Mouse (Mus musculus) heart, adult 9 months (tissue): ENCODE measurements at regions not wholly inside any gene's neighbourhood (a gene's known extent, or its start where the extent isn't known, plus 50 kb on each side); places are given as distances from the start of the nearest gene placed in this dataset.
A peak's percentile ranks its signal among the peaks of the same experiment; 100 is the strongest.
"Not testable (repeated sequence)": the region's sequence is repeated elsewhere in the genome, so short reads cannot be mapped to it uniquely, and the experiment has no call there.

Experiments used
- DNase-seq, 2 experiments: peaks; one replicate each; pipeline ENCODE4 v3.0.0; 2022; ENCODE audit warnings: low spot score in 2 of 2

- DNase-seq = no peak
These were observed 639.5 kb downstream of the Rwdd3 start for GRCm38 (mm10) chr3:120531880-120532580.

GRCm38 (mm10) chr3:120511651-120512050, 659.8 kb downstream of the Rwdd3 start:
- no peak for DNase-seq

- DNase-seq = no peak
These were observed 672.6 kb downstream of the Rwdd3 start for GRCm38 (mm10) chr3:120498937-120499336.

GRCm38 (mm10) chr3:120477934-120478333, 693.6 kb downstream of the Rwdd3 start:
- DNase-seq = no peak

GRCm38 (mm10) chr3:120477232-120477631, 693.0 kb upstream of the Ptbp2 start:
- DNase-seq = no peak

GRCm38 (mm10) chr3:120473645-120474038, 689.4 kb upstream of the Ptbp2 start:
- peak; percentile 7 to 38 for DNase-seq

GRCm38 (mm10) chr3:120472687-120473644, 688.7 kb upstream of the Ptbp2 start:
- DNase-seq = no peak

GRCm38 (mm10) chr3:120471878-120472444, 687.7 kb upstream of the Ptbp2 start:
- no peak for DNase-seq

GRCm38 (mm10) chr3:120468887-120469286, 684.6 kb upstream of the Ptbp2 start:
- no peak for DNase-seq

- no peak for DNase-seq
These were observed 676.5 kb upstream of the Ptbp2 start for GRCm38 (mm10) chr3:120460717-120461116.

- DNase-seq = no peak
These were observed 673.6 kb upstream of the Ptbp2 start for GRCm38 (mm10) chr3:120457912-120458311.

- DNase-seq = no peak
These were observed 656.9 kb upstream of the Ptbp2 start for GRCm38 (mm10) chr3:120441127-120441526.

- no peak for DNase-seq
These were observed 646.0 kb upstream of the Ptbp2 start for GRCm38 (mm10) chr3:120430285-120430684.

- DNase-seq = no peak
These were observed 632.4 kb upstream of the Ptbp2 start for GRCm38 (mm10) chr3:120416634-120417033.

- DNase-seq = no peak
These were observed 591.5 kb upstream of the Ptbp2 start for GRCm38 (mm10) chr3:120375688-120376289.

- no peak for DNase-seq
These were observed 558.6 kb upstream of the Ptbp2 start for GRCm38 (mm10) chr3:120342747-120343377.

- DNase-seq = no peak
These were observed 557.6 kb upstream of the Ptbp2 start for GRCm38 (mm10) chr3:120341882-120342281.

- DNase-seq = no peak
These were observed 551.7 kb upstream of the Ptbp2 start for GRCm38 (mm10) chr3:120335843-120336585.

GRCm38 (mm10) chr3:120307042-120307441, 522.8 kb upstream of the Ptbp2 start:
- not testable (repeated sequence) for DNase-seq

- DNase-seq = no peak
These were observed 521.3 kb upstream of the Ptbp2 start for GRCm38 (mm10) chr3:120305608-120306007.
